Mouse (Mus musculus) erythroblast, embryonic 14.5 days (primary cell): Measurements from ENCODE around the gene Vav2. TPM values are rescaled to one million over a fixed set of nuclear protein-coding genes. Genes with fewer than 3 reads are reported as not detected.

Source experiments
- H3K27me3 ChIP-seq: 2 replicates; pipeline ENCODE4 v1.6.1; 2012; ENCODE audit warnings: inconsistent platforms; ENCODE audit not compliant: control insufficient read depth
- H3K36me3 ChIP-seq: 2 replicates; pipeline ENCODE4 v1.6.1; 2012; ENCODE audit warnings: mild to moderate bottlenecking, inconsistent platforms; ENCODE audit not compliant: control insufficient read depth
- H3K4me1 ChIP-seq: 2 replicates; pipeline ENCODE4 v1.6.1; 2012; ENCODE audit warnings: inconsistent platforms; ENCODE audit not compliant: control insufficient read depth
- H3K4me3 ChIP-seq: replicated peaks from 2 replicates; pipeline ENCODE3; 2012; ENCODE audit warnings: moderate library complexity, mild to moderate bottlenecking, inconsistent platforms
- H3K9me3 ChIP-seq: 2 replicates; pipeline ENCODE4 v1.6.1; 2012; ENCODE audit warnings: low read length, inconsistent platforms, mixed read lengths; ENCODE audit not compliant: control insufficient read depth
- GATA1 ChIP-seq: IDR thresholded peaks from 2 replicates; pipeline ENCODE4 v1.6.1; 2012; ENCODE audit warnings: low read length, inconsistent platforms, mixed read lengths
- TAL1 ChIP-seq: IDR thresholded peaks from 3 replicates; pipeline ENCODE4 v1.6.1; 2012; ENCODE audit warnings: low read length, inconsistent platforms, mixed read lengths
- polyA plus RNA-seq: library from polyadenylated mRNA; stranded (reverse); fragments of >175 nt; gene quantifications from 2 replicates; pipeline ENCODE4 v1.2.3, GENCODE M21; 2012

The Vav2 gene
- polyA plus RNA-seq, 1 experiment: 0.10 TPM

- Histone ChIP-seq H3K36me3 (peaks cover 18% of the 10 kb centered on the region; the same call in 1 of the 2 replicates), H3K4me1 (no peaks in the 10 kb centered on the region), H3K9me3 (no peaks in the 10 kb centered on the region), H3K27me3 (no peaks in the 10 kb centered on the region), H3K4me3 (no peak overlapping the region)
- TF ChIP-seq GATA1 (no peak), TAL1 (no peak)
These were observed 163.8 kb downstream of the Vav2 start for GRCm38 (mm10) chr2:27262984-27263383.

GRCm38 (mm10) chr2:27251434-27251833 is 175.4 kb downstream of the Vav2 start:
- H3K9me3 ChIP-seq: no peaks in the 10 kb centered on the region
- H3K36me3 ChIP-seq: no peaks in the 10 kb centered on the region
- H3K27me3 ChIP-seq: no peaks in the 10 kb centered on the region
- TF ChIP-seq GATA1 (no peak), TAL1 (no peak)
- H3K4me1 ChIP-seq: no peaks in the 10 kb centered on the region
- H3K4me3 ChIP-seq: no peak overlapping the region

DNA sequence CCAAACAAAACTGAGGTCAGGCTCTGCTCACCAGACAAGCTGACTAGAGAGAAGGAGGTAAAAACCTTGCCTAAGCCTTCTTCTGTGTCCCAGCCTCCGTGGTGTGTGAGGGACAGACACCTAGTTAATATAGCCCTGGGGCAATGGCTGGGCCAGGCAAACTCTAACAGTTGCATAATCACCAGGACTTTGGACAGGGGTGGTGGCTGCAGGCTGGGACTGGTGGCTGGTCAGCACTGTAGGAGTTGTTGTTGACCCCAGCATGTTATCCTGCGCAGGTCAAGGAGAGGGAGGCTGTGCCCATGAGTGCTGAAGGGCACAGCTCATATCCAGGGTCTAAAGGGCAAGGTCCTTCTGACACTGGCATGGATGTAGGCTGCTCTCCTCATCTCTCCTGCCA is 178.6 kb downstream of the Vav2 start, which contains the start of gene Sardh:
Gene Sardh (minus strand): TSS at position 127 of the 400 bp plus-strand sequence.
- Histone ChIP-seq H3K4me1 (no peaks in the 10 kb centered on the region), H3K9me3 (no peaks in the 10 kb centered on the region), H3K4me3 (no peak within 1 kb of the TSS), H3K36me3 (peaks cover 6% of the 10 kb centered on the region; the same call in 1 of the 2 replicates), H3K27me3 (no peaks in the 10 kb centered on the region)
- no peak for TF ChIP-seq TAL1
- TF ChIP-seq GATA1: no peak

GRCm38 (mm10) chr2:27247487-27247863 is 179.4 kb downstream of the Vav2 start:
- TF ChIP-seq GATA1: no peak
- no peak for TF ChIP-seq TAL1
- no peaks in the 10 kb centered on the region for H3K9me3 ChIP-seq
- no peaks in the 10 kb centered on the region for H3K27me3 ChIP-seq
- no peak overlapping the region for H3K4me3 ChIP-seq
- H3K4me1 ChIP-seq: no peaks in the 10 kb centered on the region
- H3K36me3 ChIP-seq: peaks cover 6% of the 10 kb centered on the region; the same call in 1 of the 2 replicates

GRCm38 (mm10) chr2:27246712-27247486 is 179.9 kb downstream of the Vav2 start:
- no peaks in the 10 kb centered on the region for H3K9me3 ChIP-seq
- peaks cover 6% of the 10 kb centered on the region; the same call in 1 of the 2 replicates for H3K36me3 ChIP-seq
- H3K4me1 ChIP-seq: no peaks in the 10 kb centered on the region
- peak overlapping the region; percentile 37 for H3K4me3 ChIP-seq
- no peak for TF ChIP-seq TAL1
- TF ChIP-seq GATA1: no peak
- no peaks in the 10 kb centered on the region for H3K27me3 ChIP-seq

DNA sequence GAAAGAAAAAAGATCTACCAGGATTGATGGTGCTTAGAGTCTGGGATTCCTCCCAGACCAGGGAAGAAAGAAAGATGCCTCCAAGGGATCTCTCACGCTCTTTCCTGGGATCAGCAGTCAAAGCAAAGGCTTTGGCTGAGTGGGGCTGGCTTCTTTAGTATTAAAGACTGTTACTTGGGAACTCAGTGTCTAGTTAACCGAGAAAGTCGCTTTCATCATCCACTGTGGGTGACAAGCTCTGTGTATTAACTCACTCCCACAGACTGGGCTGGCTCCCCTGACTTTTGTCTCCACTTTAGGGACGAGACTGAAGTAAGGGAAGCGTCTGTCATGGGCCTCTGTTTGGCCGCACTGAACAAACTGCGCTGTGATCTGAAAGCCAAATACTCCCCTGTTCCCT is 180.9 kb downstream of the Vav2 start:
- H3K4me1 ChIP-seq: no peaks in the 10 kb centered on the region
- H3K4me3 ChIP-seq: peak overlapping the region; percentile 37
- H3K9me3 ChIP-seq: no peaks in the 10 kb centered on the region
- no peak for TF ChIP-seq GATA1
- no peaks in the 10 kb centered on the region for H3K27me3 ChIP-seq
- peaks cover 6% of the 10 kb centered on the region; the same call in 1 of the 2 replicates for H3K36me3 ChIP-seq

GRCm38 (mm10) chr2:27237342-27237741 is 189.5 kb downstream of the Vav2 start:
- H3K9me3 ChIP-seq: no peaks in the 10 kb centered on the region
- H3K36me3 ChIP-seq: peaks cover 5% of the 10 kb centered on the region; the same call in 1 of the 2 replicates
- TF ChIP-seq TAL1 (no peak), GATA1 (no peak)
- no peaks in the 10 kb centered on the region for H3K27me3 ChIP-seq
- H3K4me1 ChIP-seq: no peaks in the 10 kb centered on the region
- H3K4me3 ChIP-seq: no peak overlapping the region

DNA sequence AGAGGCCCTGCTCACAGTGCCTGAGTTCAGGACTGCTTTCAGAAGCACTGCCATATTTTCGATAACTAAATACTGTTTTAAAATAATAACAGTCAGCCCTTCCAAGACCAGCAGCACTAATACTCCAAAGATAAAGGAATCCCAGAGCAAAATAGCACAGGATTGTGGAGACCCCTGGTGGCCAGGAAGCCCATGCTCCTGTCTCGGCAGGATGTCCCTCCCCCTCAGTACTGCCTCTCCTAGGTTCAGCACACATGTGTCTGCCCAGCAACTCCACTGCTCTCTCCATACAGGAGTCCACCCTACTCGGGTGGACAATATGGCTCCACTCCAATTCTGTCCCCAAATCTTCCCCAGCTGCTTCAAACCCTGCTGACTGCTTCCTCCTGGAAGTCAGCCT is 191.1 kb downstream of the Vav2 start:
- no peaks in the 10 kb centered on the region for H3K4me1 ChIP-seq
- TF ChIP-seq TAL1 (no peak), GATA1 (no peak)
- peaks cover 5% of the 10 kb centered on the region; the same call in 1 of the 2 replicates for H3K36me3 ChIP-seq
- H3K4me3 ChIP-seq: no peak overlapping the region
- no peaks in the 10 kb centered on the region for H3K27me3 ChIP-seq
- H3K9me3 ChIP-seq: no peaks in the 10 kb centered on the region

GRCm38 (mm10) chr2:27232376-27232775 is 194.5 kb downstream of the Vav2 start:
- no peak for TF ChIP-seq GATA1
- no peak for TF ChIP-seq TAL1
- Histone ChIP-seq H3K4me3 (no peak overlapping the region), H3K4me1 (no peaks in the 10 kb centered on the region), H3K9me3 (no peaks in the 10 kb centered on the region), H3K27me3 (no peaks in the 10 kb centered on the region), H3K36me3 (peaks cover 2% of the 10 kb centered on the region; the same call in 1 of the 2 replicates)
